Mouse (Mus musculus) right cerebral cortex, adult 18-20 months (tissue): ENCODE data around the gene Abtb2.

Experiments used
- DNase-seq: peaks from one replicate; pipeline ENCODE4 v3.0.0; 2022; ENCODE audit warnings: mixed read lengths

Abtb2 gene

DNA sequence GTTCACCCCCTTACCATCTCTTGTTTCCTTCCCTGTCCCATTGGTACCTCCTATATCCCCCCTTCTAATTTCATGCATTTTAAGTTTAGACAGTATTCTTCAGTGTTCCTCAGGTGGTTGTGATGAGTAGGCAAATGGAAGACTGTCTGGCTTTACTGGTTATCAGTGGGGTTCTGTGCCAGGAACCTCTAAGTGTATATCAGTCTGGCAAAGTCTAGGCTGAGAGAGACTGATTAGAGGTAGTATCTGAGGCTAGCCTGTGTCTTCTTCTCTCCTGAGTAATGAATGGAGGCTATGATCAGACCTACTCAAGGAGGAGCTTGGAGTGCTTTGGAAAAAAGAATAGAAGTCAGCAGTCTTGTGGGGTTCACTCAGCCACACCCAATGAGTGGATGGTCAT lies 18.0 kb downstream of the Abtb2 start:
- no peak for DNase-seq

DNA sequence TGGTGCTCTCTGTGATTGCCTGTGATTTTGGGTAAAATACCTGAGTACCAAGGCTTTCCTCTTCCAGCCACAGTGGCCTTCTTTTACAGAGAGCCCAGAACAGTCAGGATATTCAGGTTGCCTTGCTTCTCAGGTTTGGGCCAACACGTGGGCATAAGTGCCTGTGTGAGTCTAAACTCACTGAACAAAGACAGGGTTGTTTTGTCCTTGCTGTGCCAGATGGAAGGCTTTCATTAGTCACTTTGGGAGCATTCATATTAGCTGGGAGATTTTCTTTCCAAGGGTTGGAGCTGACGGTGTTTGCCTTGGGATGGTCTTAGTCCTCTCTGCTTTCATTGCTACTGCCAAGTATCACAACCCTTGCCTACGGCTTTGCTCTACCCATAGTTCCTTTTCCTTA lies 20.3 kb downstream of the Abtb2 start:
- no peak for DNase-seq

DNA sequence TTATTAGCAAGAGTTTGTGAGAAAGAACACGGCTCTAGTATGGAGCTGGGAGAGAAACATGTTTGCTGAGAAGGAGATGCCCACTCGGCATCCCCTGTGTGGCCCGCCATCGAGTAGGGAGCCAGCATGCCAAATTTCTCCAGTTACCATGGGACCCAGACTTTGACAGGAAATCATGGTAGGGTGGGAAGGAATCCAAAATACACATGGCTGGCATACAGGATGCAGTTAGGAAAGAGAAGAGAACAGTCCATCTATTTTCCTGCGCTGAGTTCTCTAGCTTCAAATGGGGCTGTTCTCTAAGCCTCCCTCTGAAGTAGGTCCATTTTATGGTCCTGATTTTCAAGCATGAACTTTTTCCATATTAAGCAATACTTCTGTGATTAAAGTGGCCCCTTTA lies 22.7 kb downstream of the Abtb2 start:
- no peak for DNase-seq

DNA sequence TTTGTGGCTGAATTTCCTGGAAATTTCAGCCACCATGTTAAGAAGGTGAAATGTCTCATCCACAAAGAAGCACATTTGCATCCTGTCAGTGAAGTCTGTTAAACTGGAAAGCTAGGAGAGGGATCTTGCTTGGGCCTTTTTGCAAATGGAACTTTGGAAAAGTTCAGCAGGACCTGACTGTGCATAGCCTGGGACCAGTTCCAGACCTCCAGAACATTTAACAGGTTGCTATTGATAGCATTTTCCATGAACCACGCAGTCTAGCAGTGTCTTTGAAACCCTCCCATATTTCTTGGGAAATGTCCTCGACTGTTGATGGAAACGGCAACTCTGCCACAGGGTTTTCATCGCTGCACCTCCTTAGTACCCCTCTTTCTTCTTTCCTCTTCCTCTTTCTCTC lies 23.3 kb downstream of the Abtb2 start:
- no peak for DNase-seq

DNA sequence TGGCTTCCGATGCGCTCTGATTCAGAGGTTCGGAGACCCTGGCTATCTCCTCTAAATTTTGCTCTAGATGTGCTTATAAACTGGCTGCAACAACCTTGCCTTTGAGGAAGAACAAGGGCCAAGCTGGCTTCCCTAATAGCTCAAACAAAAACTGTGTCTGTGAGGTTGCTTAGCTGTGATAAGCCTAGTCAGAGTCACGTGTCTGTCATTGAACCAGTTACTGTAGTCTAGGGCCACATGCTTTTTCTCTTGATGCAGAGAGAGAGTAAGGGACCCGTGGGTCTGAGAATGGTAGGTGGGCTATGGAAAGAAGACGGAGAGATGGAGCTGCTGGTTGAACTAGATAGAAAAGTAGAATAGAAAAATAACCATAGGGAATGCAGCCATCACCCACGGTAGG lies 24.5 kb downstream of the Abtb2 start:
- no peak for DNase-seq

DNA sequence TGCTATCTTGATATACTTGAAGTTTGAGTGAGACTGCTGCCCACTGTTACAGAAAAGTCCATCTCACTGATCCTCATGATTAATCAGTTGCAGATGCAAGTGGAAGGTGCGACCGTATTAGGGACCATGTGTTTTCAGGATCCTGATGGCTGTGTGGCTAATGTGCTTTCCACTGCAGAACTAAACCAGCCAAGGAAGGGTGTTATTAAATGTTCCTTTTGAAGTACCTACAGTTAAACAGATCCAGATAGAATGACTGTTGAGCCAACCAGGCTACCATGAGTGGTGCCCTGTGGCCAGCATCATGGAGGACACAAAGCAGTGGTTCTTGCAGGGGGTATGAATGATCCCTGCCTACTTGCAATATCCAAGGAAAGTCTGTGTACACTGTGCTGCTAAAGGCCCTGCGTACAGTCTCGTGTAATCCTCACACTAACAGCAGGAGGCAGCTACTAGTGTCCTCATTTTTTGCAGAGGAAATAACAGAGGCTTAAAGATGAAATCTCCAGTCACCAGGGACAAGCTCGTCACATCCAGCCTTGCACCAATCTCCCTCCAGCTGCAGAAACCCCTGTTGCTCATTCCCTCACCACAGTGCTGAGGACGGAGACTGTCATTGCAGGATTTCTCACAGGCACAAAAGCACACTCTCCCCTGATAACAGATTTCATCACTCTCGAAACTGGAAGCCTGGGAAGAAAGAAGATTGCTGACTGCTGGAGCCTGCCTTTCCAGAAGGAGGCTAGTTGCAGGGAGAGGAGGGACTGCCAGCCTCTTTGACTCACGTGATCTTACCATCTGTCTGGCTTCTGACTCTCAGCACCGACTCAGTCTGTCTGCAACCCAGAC lies 25.9 kb downstream of the Abtb2 start:
- peak; percentile 55 for DNase-seq

DNA sequence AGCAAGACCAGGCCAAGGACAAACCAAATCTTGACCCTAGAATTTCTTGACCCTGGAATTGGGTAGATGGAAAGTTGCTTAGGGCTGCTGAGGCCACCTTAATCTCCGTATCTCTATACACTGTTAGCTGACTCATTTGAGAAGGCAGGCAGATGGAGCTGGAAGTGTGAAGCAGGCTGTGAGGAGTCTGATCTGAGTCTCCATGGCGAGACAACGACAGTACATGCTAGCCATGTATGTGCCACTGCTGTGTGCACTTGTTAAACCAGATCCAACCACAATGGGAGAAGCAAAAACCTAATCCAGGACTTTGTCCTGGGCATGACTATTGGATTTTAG lies 26.4 kb downstream of the Abtb2 start:
- peak; percentile 18 for DNase-seq

DNA sequence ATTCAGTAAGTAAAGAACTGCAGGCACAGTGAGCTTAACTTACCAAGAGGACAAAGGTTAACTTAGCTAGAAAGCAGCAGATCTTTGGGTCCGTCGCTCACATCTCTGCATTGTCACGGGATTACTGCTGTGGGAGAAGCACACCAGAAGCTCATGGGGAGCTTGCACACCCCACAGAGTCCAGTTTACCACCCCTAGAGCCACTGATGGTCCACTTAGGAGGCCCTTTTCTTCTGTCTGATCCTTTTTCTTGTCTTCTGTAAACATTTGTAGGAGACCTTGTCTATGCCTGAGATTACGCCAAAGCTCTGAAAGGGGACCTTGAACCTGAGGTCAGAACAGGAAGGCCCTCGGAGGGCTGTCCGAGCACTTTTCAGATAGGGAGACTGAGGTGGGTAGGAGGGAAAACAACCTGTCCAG lies 28.5 kb downstream of the Abtb2 start:
- DNase-seq, result no peak

DNA sequence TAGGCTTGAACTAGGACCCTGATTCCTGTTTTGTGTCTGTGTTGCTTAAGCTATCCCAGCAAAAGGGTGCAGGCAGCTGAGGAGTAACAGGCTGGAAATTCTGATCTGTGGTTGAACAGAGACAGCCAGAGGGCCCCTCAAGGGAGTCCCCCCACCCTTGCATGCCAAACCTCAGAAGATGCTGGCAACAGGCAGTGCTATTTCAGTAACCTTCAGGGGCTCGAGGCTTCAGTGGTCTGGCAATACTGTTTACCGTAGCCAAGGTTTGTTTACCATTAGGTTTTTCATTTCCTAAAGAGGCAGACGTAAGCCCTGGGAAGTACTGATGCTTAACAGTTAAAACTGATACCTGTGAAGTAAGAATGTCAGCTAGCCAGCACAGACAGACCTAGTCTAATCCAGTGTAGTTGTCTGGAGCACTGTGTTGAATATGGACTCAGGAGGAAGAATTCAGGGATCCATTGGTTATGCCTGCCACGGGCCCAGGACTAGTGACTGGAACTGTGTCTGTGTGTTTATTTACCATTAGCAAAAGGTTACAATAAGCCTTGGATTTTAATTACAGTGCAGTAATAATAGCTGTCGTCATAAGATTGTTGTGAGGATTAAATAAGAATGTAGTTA lies 29.0 kb downstream of the Abtb2 start:
- no peak for DNase-seq

DNA sequence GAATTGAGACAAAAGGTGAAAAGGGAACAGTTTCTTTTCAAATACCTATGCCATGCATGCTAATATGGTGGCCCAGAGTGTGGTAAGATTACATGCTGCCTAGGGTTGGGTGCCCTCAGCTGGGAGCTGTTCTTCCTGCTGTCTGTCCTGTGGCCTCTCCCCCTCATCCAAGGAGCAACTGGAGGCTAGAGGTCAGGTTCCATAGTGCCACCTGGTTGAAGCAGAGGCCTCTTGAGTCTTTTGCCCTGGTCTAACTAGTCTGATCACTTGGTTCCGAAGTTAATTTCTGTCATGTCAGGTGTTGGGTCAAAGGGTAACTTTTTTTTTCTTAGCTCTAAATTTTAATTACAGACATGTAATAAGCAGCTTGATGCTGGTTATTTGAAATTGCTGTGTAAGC lies 33.2 kb downstream of the Abtb2 start:
- DNase-seq, result no peak

DNA sequence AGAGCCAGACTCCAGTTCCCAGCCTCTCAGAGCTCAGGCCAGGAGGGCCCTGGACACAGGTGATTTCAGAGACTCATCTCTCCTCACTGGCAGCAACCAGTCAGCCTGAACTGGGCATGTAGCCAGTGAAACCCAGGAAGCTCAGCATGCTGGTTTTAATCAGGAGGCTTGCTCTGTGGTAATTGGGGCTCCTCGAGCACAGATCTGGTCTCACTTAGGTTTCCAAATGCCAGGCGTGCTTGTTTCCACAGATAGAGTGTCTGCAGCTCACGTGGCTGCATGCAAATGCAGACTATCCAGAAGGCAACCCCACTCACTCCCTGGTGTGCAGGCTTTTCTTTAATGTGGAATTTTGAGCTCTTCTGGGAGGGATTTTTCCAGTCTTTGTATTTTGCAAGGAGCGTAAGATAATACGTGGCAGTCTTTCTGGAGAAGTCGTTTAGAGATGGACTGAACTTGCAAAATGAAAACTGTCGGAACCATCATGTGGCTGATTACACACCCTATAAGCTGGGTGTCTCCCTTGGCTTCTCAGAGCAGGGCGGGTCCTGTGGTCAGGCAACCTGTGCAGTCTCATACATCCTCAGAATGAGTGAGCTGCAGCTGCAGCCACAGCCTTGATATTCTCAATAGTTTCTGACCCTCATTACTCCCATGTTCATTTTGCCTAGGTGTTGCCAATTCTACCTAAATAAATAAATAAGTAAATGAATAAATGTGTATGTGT lies 34.2 kb downstream of the Abtb2 start:
- peak; percentile 46 for DNase-seq

DNA sequence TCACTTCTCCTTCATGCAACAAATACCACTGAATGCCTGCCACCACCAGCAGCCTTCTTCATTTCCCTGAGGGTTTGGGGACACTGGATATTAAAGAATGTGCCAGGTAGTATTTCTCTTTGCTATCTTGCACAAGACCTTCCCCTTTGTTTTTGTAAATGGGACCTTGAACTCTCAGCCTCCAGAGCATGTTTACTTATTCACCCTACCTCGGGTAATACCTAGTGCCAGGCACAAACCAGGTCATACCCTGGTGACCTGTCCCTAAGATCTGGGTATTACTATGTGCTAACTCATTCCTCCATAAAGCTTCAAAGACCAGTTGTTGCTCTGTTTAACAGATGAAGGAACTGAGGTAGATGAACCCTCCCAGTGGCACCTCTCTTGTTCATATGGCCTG lies 35.0 kb downstream of the Abtb2 start:
- no peak for DNase-seq

GRCm38 (mm10) chr2:103601531-103601930 lies 35.4 kb downstream of the Abtb2 start:
- no peak for DNase-seq

- DNase-seq, result no peak
Measured at GRCm38 (mm10) chr2:103603209-103603608, 37.1 kb downstream of the Abtb2 start.

- no peak for DNase-seq
Measured at GRCm38 (mm10) chr2:103603869-103604268, 37.8 kb downstream of the Abtb2 start.

- DNase-seq, result no peak
Measured at GRCm38 (mm10) chr2:103605805-103606498, 39.8 kb downstream of the Abtb2 start.

DNA sequence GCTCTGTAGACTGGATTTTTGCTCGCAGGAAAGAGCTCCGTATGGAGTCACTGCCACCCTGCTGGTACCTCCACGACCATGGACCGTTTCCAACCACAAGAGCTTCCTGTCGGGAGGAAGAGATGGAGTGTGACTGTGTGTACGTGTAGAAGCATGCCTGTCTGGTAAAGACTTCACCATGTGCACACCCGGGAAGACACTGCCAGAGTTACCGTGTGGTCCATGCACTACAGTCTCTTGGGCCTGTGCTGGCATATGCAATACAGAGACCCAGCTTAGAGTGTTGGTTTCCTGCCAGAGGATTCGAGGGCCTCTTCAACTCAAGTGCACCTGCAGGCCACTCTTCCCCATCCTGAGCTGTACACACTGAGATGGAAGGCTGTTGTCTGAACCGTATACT lies 41.8 kb downstream of the Abtb2 start:
- DNase-seq, result no peak

GRCm38 (mm10) chr2:103608947-103609346 lies 42.8 kb downstream of the Abtb2 start:
- no peak for DNase-seq

DNA sequence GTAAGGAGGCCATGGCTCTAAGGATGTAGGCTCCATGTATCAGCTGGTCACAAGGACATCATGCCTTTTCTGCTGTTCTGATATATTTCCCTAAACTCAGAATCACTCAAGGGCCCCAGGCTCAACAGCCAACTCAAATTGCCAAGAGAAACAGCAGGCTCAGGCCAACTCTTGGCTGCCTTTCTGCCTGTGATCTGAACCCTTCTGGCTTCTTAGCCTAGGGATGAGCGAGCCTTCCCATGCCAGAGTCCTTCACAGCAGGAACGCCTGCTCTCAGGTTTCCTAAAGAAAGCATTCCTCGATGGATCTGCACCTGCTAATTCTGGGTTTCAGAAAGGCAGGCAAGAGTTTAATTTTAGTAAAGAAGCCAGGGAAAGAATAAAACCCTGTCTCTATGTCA lies 43.4 kb downstream of the Abtb2 start:
- no peak for DNase-seq

GRCm38 (mm10) chr2:103610831-103611535 lies 44.9 kb downstream of the Abtb2 start:
- no peak for DNase-seq

GRCm38 (mm10) chr2:103613865-103614264 lies 47.8 kb downstream of the Abtb2 start:
- no peak for DNase-seq

DNA sequence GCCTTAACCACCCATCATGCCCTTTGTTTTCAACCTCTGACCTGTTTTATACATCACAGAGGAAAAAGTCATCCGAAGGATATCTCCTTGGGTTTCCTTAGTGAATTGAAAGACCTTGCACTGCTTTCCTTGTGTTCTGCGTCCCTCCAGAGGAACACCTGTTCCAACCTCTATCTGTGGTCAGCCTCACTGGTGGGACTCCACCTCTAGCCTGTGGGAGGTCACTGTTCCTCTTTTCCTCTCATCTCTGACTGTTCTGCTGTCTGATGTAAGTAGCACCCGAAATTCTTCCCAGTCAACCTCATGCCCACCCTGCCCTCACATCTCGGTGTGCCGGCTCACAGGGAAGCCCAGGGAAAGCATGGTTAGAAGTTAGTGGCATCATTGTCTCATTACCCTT lies 48.9 kb downstream of the Abtb2 start:
- no peak for DNase-seq

DNA sequence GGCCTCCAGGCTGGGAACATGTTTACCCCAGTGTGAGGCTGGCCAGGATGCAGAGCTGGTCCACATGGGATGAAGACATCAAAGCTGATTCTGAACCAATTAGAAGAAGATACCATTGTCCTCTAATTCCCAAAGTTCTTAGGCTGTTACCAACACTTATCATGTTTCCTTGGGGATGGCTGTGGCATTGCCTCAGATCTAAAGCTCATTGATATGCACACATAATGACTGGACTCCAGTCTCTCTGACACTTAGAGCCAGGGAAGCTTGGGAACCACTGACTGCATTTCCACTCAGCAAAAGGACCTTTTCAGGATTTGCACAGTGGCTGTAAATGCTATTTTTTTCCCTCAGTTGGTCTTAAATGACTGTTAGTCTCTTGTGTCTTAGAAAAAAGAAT lies 52.3 kb downstream of the Abtb2 start:
- no peak for DNase-seq
